Mouse (Mus musculus) MEL (cell line): Measurements from ENCODE around the gene Lbp. TPM values are rescaled to one million over a fixed set of nuclear protein-coding genes. Genes with fewer than 3 reads are reported as not detected.
A peak's percentile ranks its signal among the peaks of the same experiment; 100 is the strongest.

Experiments used
- DNase-seq: peaks from one replicate; pipeline ENCODE4 v3.0.0; 2011; ENCODE audit warnings: low read depth, low spot score
- H3K27ac ChIP-seq: 2 replicates; pipeline ENCODE4 v1.5.1; 2012; ENCODE audit warnings: low read depth, mild to moderate bottlenecking, control low read depth, low read length, moderate library complexity; ENCODE audit not compliant: control insufficient read depth
- H3K27me3 ChIP-seq, 2 experiments: fragments of 150-350 bp in 1 of 2; sonication (generic) in 1 of 2; 2 replicates each; pipeline ENCODE4 v1.6.1; 2012; ENCODE audit warnings: low read length in 2 of 2, mild to moderate bottlenecking in 2 of 2, improper control_type of control experiment in 1 of 2, moderate library complexity in 1 of 2; ENCODE audit not compliant: insufficient read depth in 2 of 2, control insufficient read depth in 1 of 2
- H3K36me3 ChIP-seq, 2 experiments: 2 replicates each; pipeline ENCODE4 v1.6.1; 2012 to 2014; ENCODE audit warnings: low read length in 2 of 2, improper control_type of control experiment in 1 of 2, inconsistent platforms in 1 of 2, mild to moderate bottlenecking in 1 of 2; ENCODE audit not compliant: insufficient read depth in 2 of 2, control insufficient read depth in 1 of 2
- H3K4me1 ChIP-seq, 2 experiments: fragments of 150-350 bp in 1 of 2; sonication (generic) in 1 of 2; 2 replicates each; pipeline ENCODE4 v1.6.1; 2012; ENCODE audit warnings: low read length in 2 of 2, improper control_type of control experiment in 1 of 2, mild to moderate bottlenecking in 1 of 2; ENCODE audit not compliant: insufficient read depth in 2 of 2, control insufficient read depth in 1 of 2
- H3K4me3 ChIP-seq, 2 experiments: fragments of 150-350 bp in 1 of 2; sonication (generic) in 1 of 2; 2 replicates each; pipeline ENCODE4 v1.5.1; 2012; ENCODE audit warnings: low read depth in 2 of 2, low read length in 2 of 2, mild to moderate bottlenecking in 2 of 2, moderate library complexity in 2 of 2, control low read depth in 1 of 2, improper control_type of control experiment in 1 of 2; ENCODE audit not compliant: control insufficient read depth in 1 of 2, insufficient read depth in 1 of 2
- H3K79me2 ChIP-seq: 2 replicates; pipeline ENCODE4 v1.6.1; 2012; ENCODE audit warnings: mild to moderate bottlenecking, low read length, moderate library complexity; ENCODE audit not compliant: control insufficient read depth, poor library complexity, insufficient read depth
- H3K9ac ChIP-seq: 2 replicates; pipeline ENCODE4 v1.6.1; 2012; ENCODE audit warnings: low read depth, mild to moderate bottlenecking, control low read depth, low read length, moderate library complexity; ENCODE audit not compliant: control insufficient read depth, poor library complexity, severe bottlenecking
- H3K9me3 ChIP-seq: fragments of 150-350 bp; sonication (generic); replicated peaks from 2 replicates; pipeline ENCODE4 v1.6.1; 2012; ENCODE audit warnings: mild to moderate bottlenecking, low read length, improper control_type of control experiment, moderate library complexity; ENCODE audit not compliant: insufficient read depth
- CTCF ChIP-seq, 3 experiments: IDR thresholded peaks in 2 of 3; conservative IDR thresholded peaks in 1 of 3; 2 replicates each; pipeline ENCODE4 v1.5.1; 2011 to 2012; ENCODE audit warnings: low read length in 3 of 3, low read depth in 2 of 3, mild to moderate bottlenecking in 2 of 3, improper control_type of control experiment in 1 of 3, inconsistent platforms in 1 of 3, mixed read lengths in 1 of 3, moderate library complexity in 1 of 3; ENCODE audit not compliant: control insufficient read depth in 1 of 3, insufficient read depth in 1 of 3, poor library complexity in 1 of 3, severe bottlenecking in 1 of 3
- ELF1 ChIP-seq: IDR thresholded peaks from 2 replicates; pipeline ENCODE4 v1.6.1; 2014; ENCODE audit warnings: low read depth, mild to moderate bottlenecking, inconsistent platforms, low read length, improper control_type of control experiment, moderate library complexity
- GATA1 ChIP-seq: IDR thresholded peaks from 2 replicates; pipeline ENCODE4 v1.6.1; 2011; ENCODE audit warnings: low read depth, low read length, improper control_type of control experiment
- HCFC1 ChIP-seq: IDR thresholded peaks from 2 replicates; pipeline ENCODE4 v1.6.1; 2012; ENCODE audit warnings: low read depth, mild to moderate bottlenecking, inconsistent platforms, low read length, improper control_type of control experiment, moderate library complexity
- JUND ChIP-seq: IDR thresholded peaks from 2 replicates; pipeline ENCODE4 v1.6.1; 2011; ENCODE audit warnings: low read depth, mild to moderate bottlenecking, improper control_type of control experiment, low read length
- MAX ChIP-seq: IDR thresholded peaks from 2 replicates; pipeline ENCODE4 v1.6.1; 2011; ENCODE audit warnings: low read length, improper control_type of control experiment
- MEF2A ChIP-seq: IDR thresholded peaks from 2 replicates; pipeline ENCODE4 v1.6.1; 2014; ENCODE audit warnings: low read depth, mild to moderate bottlenecking, inconsistent platforms, low read length, improper control_type of control experiment; ENCODE audit not compliant: poor library complexity, insufficient replicate concordance, severe bottlenecking; ENCODE audit errors: extremely low read depth
- MYC ChIP-seq: IDR thresholded peaks from 2 replicates; pipeline ENCODE4 v1.6.1; 2011; ENCODE audit warnings: low read depth, mild to moderate bottlenecking, low read length, improper control_type of control experiment, moderate library complexity
- POLR2AphosphoS5 ChIP-seq: IDR thresholded peaks from 2 replicates; pipeline ENCODE4 v1.6.1; 2012; ENCODE audit warnings: low read depth, borderline replicate concordance, mild to moderate bottlenecking, inconsistent platforms, low read length, moderate library complexity, mixed read lengths
- RAD21 ChIP-seq: IDR thresholded peaks from 2 replicates; pipeline ENCODE4 v1.6.1; 2011; ENCODE audit warnings: mild to moderate bottlenecking, low read depth, low read length, improper control_type of control experiment
- SMC3 ChIP-seq: IDR thresholded peaks from 2 replicates; pipeline ENCODE4 v1.6.1; 2011; ENCODE audit warnings: low read depth, low read length, improper control_type of control experiment
- ZC3H11A ChIP-seq: IDR thresholded peaks from 2 replicates; pipeline ENCODE4 v1.6.1; 2012; ENCODE audit warnings: low read depth, mild to moderate bottlenecking, inconsistent platforms, low read length, improper control_type of control experiment
- ZMIZ1 ChIP-seq: IDR thresholded peaks from 2 replicates; pipeline ENCODE4 v1.6.1; 2012; ENCODE audit warnings: low read depth, mild to moderate bottlenecking, inconsistent platforms, low read length, improper control_type of control experiment, moderate library complexity
- ZNF384 ChIP-seq: IDR thresholded peaks from 2 replicates; pipeline ENCODE4 v1.6.1; 2012; ENCODE audit warnings: low read depth, mild to moderate bottlenecking, inconsistent platforms, low read length, improper control_type of control experiment
- polyA plus RNA-seq, 2 experiments: library from polyadenylated mRNA; stranded (reverse) in 1 of 2; unstranded in 1 of 2; fragments of >175 nt in 1 of 2; fragments of >200 nt in 1 of 2; gene quantifications; 2 replicates each; pipeline versions ENCODE4 v1.2.1 to v1.2.4; 2012; ENCODE audit warnings: low replicate concordance in 2 of 2, low read depth in 1 of 2; ENCODE audit not compliant: insufficient read length in 2 of 2, insufficient read depth in 1 of 2, missing spikeins in 1 of 2
- total RNA-seq: library from RNA; depleted of rRNA; stranded (reverse); fragments of 300-350 nt; gene quantifications from 2 replicates; pipeline ENCODE4 v1.2.3, GENCODE M21; 2012; rRNA removed

Lbp gene
- total and polyA plus RNA-seq, 3 experiments: not detected

DNA sequence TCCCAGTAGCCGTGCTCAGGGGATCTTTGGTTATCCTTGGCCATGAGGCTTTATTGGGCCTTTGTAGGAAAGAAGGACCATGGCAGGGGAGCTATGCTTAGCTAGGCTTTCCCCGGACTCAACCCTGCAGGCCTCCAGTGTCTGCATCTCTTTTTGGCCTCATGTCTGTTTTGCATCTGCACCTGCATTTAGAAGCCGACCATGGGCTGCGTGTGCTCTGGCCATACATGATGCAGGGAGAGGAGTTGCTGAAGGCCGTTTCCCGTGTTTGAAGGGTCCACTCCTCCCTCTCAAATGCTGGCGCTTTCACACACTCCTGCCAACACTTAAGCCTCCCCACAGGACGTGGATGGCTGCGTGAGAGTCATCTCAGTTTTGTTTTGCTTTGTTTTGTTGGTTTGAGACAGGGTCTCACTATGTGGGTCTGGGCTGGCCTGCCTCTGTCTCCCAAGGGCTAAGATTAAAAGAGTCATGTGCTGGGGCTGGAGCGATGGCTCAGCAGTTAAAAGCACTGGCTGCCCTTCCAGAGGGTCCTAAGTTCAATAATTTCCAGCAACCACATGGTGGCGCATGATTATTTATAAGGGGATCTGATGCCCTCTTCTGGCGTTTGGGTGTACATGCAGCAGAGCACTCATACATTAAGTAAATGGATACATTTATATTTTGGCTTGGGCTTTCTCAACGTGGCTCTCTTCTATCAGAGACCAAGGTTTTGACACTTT lies 73.2 kb downstream of the Lbp start:
- H3K9ac ChIP-seq: no peak overlapping the region
- no peak overlapping the region for H3K27ac ChIP-seq
- peaks cover 0 to 5% of the 10 kb centered on the region in 2 experiments; a peak in 1 of 4 replicates for H3K4me1 ChIP-seq
- DNase-seq: peak; percentile 94
- H3K79me2 ChIP-seq: no peaks in the 10 kb centered on the region
- no peaks in the 10 kb centered on the region for H3K9me3 ChIP-seq
- no peak for TF ChIP-seq ELF1
- TF ChIP-seq SMC3: peak; percentile 79
- no peak for TF ChIP-seq GATA1
- peak; percentile 63; the same call in 1 of the 2 replicates for TF ChIP-seq JUND
- peak; percentile 63; the same call in 1 of the 2 replicates for TF ChIP-seq MYC
- TF ChIP-seq POLR2AphosphoS5: no peak
- TF ChIP-seq ZMIZ1: no peak
- TF ChIP-seq MAX: no peak
- no peak for TF ChIP-seq MEF2A
- peak; percentile 53; the same call in 1 of the 2 replicates for TF ChIP-seq ZNF384
- peak; percentile 59; the same call in 1 of the 2 replicates for TF ChIP-seq HCFC1
- peak; percentile 30 for TF ChIP-seq RAD21
- TF ChIP-seq ZC3H11A: peak; percentile 47
- TF ChIP-seq CTCF (IDR thresholded peaks at IDR 0.05 in 2 of 3, conservative IDR thresholded peaks at IDR 0.05 in 1 of 3; ENCODE audit: control insufficient read depth in 1 of 3, insufficient read depth in 1 of 3, low read depth in 2 of 3, low read length in 3 of 3, poor library complexity in 1 of 3, severe bottlenecking in 1 of 3): peak; percentile 74 to 93 (median 84)
- H3K27me3 ChIP-seq: no peaks in the 10 kb centered on the region; a peak in 1 of 4 replicates
- H3K36me3 ChIP-seq: no peaks in the 10 kb centered on the region
- H3K4me3 ChIP-seq: no peak overlapping the region

Other genes starting within 250 kb of the Lbp start
- gene Tgm2, start 160.1 kb upstream of the Lbp start, total RNA-seq: 6.1 and 11.0 TPM in 2 replicates
- 1 to 10 TPM in 1 of 2 experiments, not detected in 1; 7.7 TPM for gene Tgm2, start 160.1 kb upstream of the Lbp start, polyA plus RNA-seq
- gene D630003M21Rik, start 77.3 kb upstream of the Lbp start, total RNA-seq: not detected in 2 replicates
- gene D630003M21Rik, start 77.3 kb upstream of the Lbp start, polyA plus RNA-seq: under 1 TPM in 1 of 2 experiments, not detected in 1; 0.10 TPM
- gene Bpi, start 48.4 kb upstream of the Lbp start, total RNA-seq: not detected in 2 replicates
- under 1 TPM in 1 of 2 experiments, not detected in 1; 0.10 TPM for gene Bpi, start 48.4 kb upstream of the Lbp start, polyA plus RNA-seq
- not detected in 2 replicates for gene Snhg11, start 69.1 kb downstream of the Lbp start, total RNA-seq
- under 1 TPM in 1 of 2 experiments, not detected in 1; 0.06 TPM for gene Snhg11, start 69.1 kb downstream of the Lbp start, polyA plus RNA-seq
- gene Ralgapb, start 103.4 kb downstream of the Lbp start, total RNA-seq: 15.0 and 15.6 TPM in 2 replicates
- gene Ralgapb, start 103.4 kb downstream of the Lbp start, polyA plus RNA-seq: 100 to 1,000 TPM in 1 of 2 experiments, 10 to 100 TPM in 1; 20.7 to 122 TPM
- not detected in 2 replicates for gene Adig, start 196.1 kb downstream of the Lbp start, total RNA-seq
- not detected for gene Adig, start 196.1 kb downstream of the Lbp start, polyA plus RNA-seq
- not detected in 2 replicates for gene Arhgap40, start 206.3 kb downstream of the Lbp start, total RNA-seq
- gene Arhgap40, start 206.3 kb downstream of the Lbp start, polyA plus RNA-seq: not detected